Mouse (Mus musculus): ENCODE results near the gene Vmn1r169. TPM values are rescaled to one million over a fixed set of nuclear protein-coding genes. Genes with fewer than 3 reads are reported as not detected.
"Not testable (repeated sequence)": the region's sequence is repeated elsewhere in the genome, so short reads cannot be mapped to it uniquely, and the experiment has no call there.

The Vmn1r169 gene
- not detected in 2 replicates for polyA plus RNA-seq (2014; fragmentation: Nextera tagmentation; extraction: Ambion mirVana)

- H3K27me3 ChIP-seq (ENCODE audit: control insufficient read depth, insufficient read depth, low read length); H3K27ac ChIP-seq (replicated peaks in 1 of 2; ENCODE audit: control insufficient read depth in 1 of 2, insufficient read depth in 1 of 2, low read depth in 2 of 2, low read length in 2 of 2); H3K4me3 ChIP-seq (ENCODE audit: control insufficient read depth in 1 of 2, insufficient read depth in 1 of 2, low read depth in 1 of 2, low read length in 2 of 2); H3K36me3 ChIP-seq (ENCODE audit: control insufficient read depth, insufficient read depth, low read length); H3K4me2 ChIP-seq (ENCODE audit: low read length); H3K9me3 ChIP-seq (ENCODE audit: control insufficient read depth, low read length); H3K9ac ChIP-seq (ENCODE audit: low read length); H3K4me1 ChIP-seq (ENCODE audit: control insufficient read depth in 2 of 2, insufficient read depth in 2 of 2, low read length in 2 of 2); ATAC-seq (ENCODE audit: insufficient number of reproducible peaks, insufficient read depth, low FRiP score, low read depth): not testable (repeated sequence)
- 61% methylated on average over 1 of the region's 2 CpGs for WGBS
These were observed at the start of gene Vmn1r169 for GRCm38 (mm10) chr7:23575226-23575625. Vmn1r169 (plus strand) TSS chr7:23575526.

GRCm38 (mm10) chr7:23539432-23539831, 35.9 kb upstream of the Vmn1r169 start, which contains the start of gene Vmn1r168:
Vmn1r168 (plus strand) TSS chr7:23539732.
- H3K27ac ChIP-seq (replicated peaks in 1 of 2; ENCODE audit: control insufficient read depth in 1 of 2, insufficient read depth in 1 of 2, low read depth in 2 of 2, low read length in 2 of 2); H3K9ac ChIP-seq (ENCODE audit: low read length); H3K27me3 ChIP-seq (ENCODE audit: control insufficient read depth, insufficient read depth, low read length); ATAC-seq (ENCODE audit: insufficient number of reproducible peaks, insufficient read depth, low FRiP score, low read depth); H3K4me2 ChIP-seq (ENCODE audit: low read length); H3K4me1 ChIP-seq (ENCODE audit: control insufficient read depth in 2 of 2, insufficient read depth in 2 of 2, low read length in 2 of 2); H3K4me3 ChIP-seq (ENCODE audit: control insufficient read depth in 1 of 2, insufficient read depth in 1 of 2, low read depth in 1 of 2, low read length in 2 of 2); H3K9me3 ChIP-seq (ENCODE audit: control insufficient read depth, low read length); H3K36me3 ChIP-seq (ENCODE audit: control insufficient read depth, insufficient read depth, low read length): not testable (repeated sequence)
- WGBS, result no CpG with 5 or more reads among the region's 1 CpGs

GRCm38 (mm10) chr7:23605875-23606274, 30.5 kb downstream of the Vmn1r169 start, which contains the start of gene Vmn1r170:
Vmn1r170 (plus strand) TSS chr7:23606175.
- H3K36me3 ChIP-seq (ENCODE audit: control insufficient read depth, insufficient read depth, low read length); H3K27me3 ChIP-seq (ENCODE audit: control insufficient read depth, insufficient read depth, low read length); ATAC-seq (ENCODE audit: insufficient number of reproducible peaks, insufficient read depth, low FRiP score, low read depth); H3K9me3 ChIP-seq (ENCODE audit: control insufficient read depth, low read length); H3K4me1 ChIP-seq (ENCODE audit: control insufficient read depth in 2 of 2, insufficient read depth in 2 of 2, low read length in 2 of 2); H3K9ac ChIP-seq (ENCODE audit: low read length); H3K27ac ChIP-seq (replicated peaks in 1 of 2; ENCODE audit: control insufficient read depth in 1 of 2, insufficient read depth in 1 of 2, low read depth in 2 of 2, low read length in 2 of 2); H3K4me2 ChIP-seq (ENCODE audit: low read length); H3K4me3 ChIP-seq (ENCODE audit: control insufficient read depth in 1 of 2, insufficient read depth in 1 of 2, low read depth in 1 of 2, low read length in 2 of 2): not testable (repeated sequence)
- WGBS, result 14% methylated on average over 1 of the region's 1 CpGs

Other genes with a start within 250 kb of the Vmn1r169 start
- not detected in 2 replicates for gene Nlrp5, start 189.6 kb upstream of the Vmn1r169 start, polyA plus RNA-seq (2014; fragmentation: Nextera tagmentation; extraction: Ambion mirVana)
- gene Vmn1r167, start 68.3 kb upstream of the Vmn1r169 start, polyA plus RNA-seq (2014; fragmentation: Nextera tagmentation; extraction: Ambion mirVana), result not detected in 2 replicates
- not detected in 2 replicates for gene Vmn1r168, start 35.8 kb upstream of the Vmn1r169 start, polyA plus RNA-seq (2014; fragmentation: Nextera tagmentation; extraction: Ambion mirVana)
- gene Vmn1r170, start 30.6 kb downstream of the Vmn1r169 start, polyA plus RNA-seq (2014; fragmentation: Nextera tagmentation; extraction: Ambion mirVana), result not detected in 2 replicates
- not detected in 2 replicates for gene Vmn1r171, start 55.2 kb downstream of the Vmn1r169 start, polyA plus RNA-seq (2014; fragmentation: Nextera tagmentation; extraction: Ambion mirVana)
- gene Vmn1r172, start 82.8 kb downstream of the Vmn1r169 start, polyA plus RNA-seq (2014; fragmentation: Nextera tagmentation; extraction: Ambion mirVana), result not detected in 2 replicates
- not detected in 2 replicates for gene Vmn1r173, start 125.2 kb downstream of the Vmn1r169 start, polyA plus RNA-seq (2014; fragmentation: Nextera tagmentation; extraction: Ambion mirVana)
- not detected in 2 replicates for gene Vmn1r174, start 176.7 kb downstream of the Vmn1r169 start, polyA plus RNA-seq (2014; fragmentation: Nextera tagmentation; extraction: Ambion mirVana)
- not detected in 2 replicates for gene Vmn1r175, start 235.1 kb downstream of the Vmn1r169 start, polyA plus RNA-seq (2014; fragmentation: Nextera tagmentation; extraction: Ambion mirVana)